Mouse (Mus musculus) testis, adult 2 months (tissue): ENCODE measurements around the gene Klhl11.

Source experiments
- CTCF ChIP-seq: fragments of 200-500 bp; IDR thresholded peaks from 2 replicates; pipeline ENCODE4 v1.5.1; 2012; ENCODE audit warnings: low read depth, mild to moderate bottlenecking, inconsistent platforms, low read length, moderate library complexity; ENCODE audit not compliant: control insufficient read depth, insufficient read depth, insufficient replicate concordance
- POLR2A ChIP-seq: fragments of 200-500 bp; IDR thresholded peaks from 2 replicates; pipeline ENCODE4 v1.6.1; 2012; ENCODE audit warnings: low read depth, mild to moderate bottlenecking, inconsistent platforms, low read length, moderate library complexity; ENCODE audit not compliant: control insufficient read depth

- TF ChIP-seq CTCF (no peak), POLR2A (no peak)
Measured at GRCm38 (mm10) chr11:100504990-100505660, 32.6 kb upstream of the Klhl11 start.
